Mouse (Mus musculus) cerebellum, adult 2 months (tissue): ENCODE results near the gene Ttc30a1. TPM values are rescaled to one million over a fixed set of nuclear protein-coding genes. Genes with fewer than 3 reads are reported as not detected.
A peak's percentile ranks its signal among the peaks of the same experiment; 100 is the strongest.
"Not testable (repeated sequence)": the region's sequence is repeated elsewhere in the genome, so short reads cannot be mapped to it uniquely, and the experiment has no call there.

ENCODE experiments used
- DNase-seq, 2 experiments: peaks; one replicate each; pipeline ENCODE4 v3.0.0; 2021
- H3K27ac ChIP-seq: fragments of 200-500 bp; 2 replicates; pipeline ENCODE4 v1.5.1; 2012; ENCODE audit warnings: low read length, control low read depth, inconsistent platforms; ENCODE audit not compliant: insufficient read depth
- H3K27me3 ChIP-seq: fragments of 200-500 bp; 2 replicates; pipeline ENCODE4 v1.6.1; 2012; ENCODE audit warnings: inconsistent platforms, mild to moderate bottlenecking, low read length, moderate library complexity; ENCODE audit not compliant: control insufficient read depth, insufficient read depth
- H3K4me1 ChIP-seq: fragments of 200-500 bp; 2 replicates; pipeline ENCODE4 v1.6.1; 2011; ENCODE audit warnings: low read length; ENCODE audit not compliant: control insufficient read depth, insufficient read depth
- H3K4me3 ChIP-seq: fragments of 200-500 bp; replicated peaks from 2 replicates; pipeline ENCODE3; 2011; ENCODE audit warnings: mild to moderate bottlenecking, low read depth, low read length, control low read depth; ENCODE audit not compliant: insufficient read depth
- CTCF ChIP-seq: fragments of 200-500 bp; IDR thresholded peaks from 2 replicates; pipeline ENCODE4 v1.5.1; 2011; ENCODE audit warnings: low read depth, mild to moderate bottlenecking, control low read depth, low read length, moderate library complexity, borderline replicate concordance; ENCODE audit not compliant: insufficient read depth
- POLR2A ChIP-seq: fragments of 200-500 bp; IDR thresholded peaks from 2 replicates; pipeline ENCODE4 v1.6.1; 2011; ENCODE audit warnings: low read length, control low read depth, borderline replicate concordance; ENCODE audit not compliant: insufficient read depth
- WGBS: fragments of 180-500 bp; shearing (Covaris S2); methylation state at CpG from one replicate; pipeline ENCODE4 v1.1.7; 2018; 5-methylcytosine and 5-hydroxymethylcytosine counted together
- polyA plus RNA-seq: library from polyadenylated mRNA; depleted of rRNA; stranded (reverse); fragments of >200 nt; gene quantifications from 2 replicates; pipeline ENCODE4 v1.2.3, GENCODE M21; 2012; rRNA removed

The Ttc30a1 gene
- 3.3 and 4.1 TPM in 2 replicates for polyA plus RNA-seq

- WGBS: 2% methylated on average over 34 of the region's 34 CpGs
- H3K27ac ChIP-seq: not testable (repeated sequence)
Observed at GRCm38 (mm10) chr2:75981440-75982081, at the start of gene Ttc30a1. Gene Ttc30a1 (minus strand): TSS chr2:75981967.

GRCm38 (mm10) chr2:76030080-76030479 is 48.3 kb upstream of the Ttc30a1 start:
- no peak for TF ChIP-seq CTCF
- no peak for TF ChIP-seq POLR2A
- Histone ChIP-seq H3K4me1 (no peaks in the 10 kb centered on the region), H3K4me3 (peak overlapping the region; percentile 35), H3K27ac (no peak overlapping the region), H3K27me3 (no peaks in the 10 kb centered on the region)
- peak; percentile 59 to 66 for DNase-seq
- WGBS: 6% methylated on average over 8 of the region's 8 CpGs

More at GRCm38 (mm10) chr2:75981440-75982081, at the start of gene Ttc30a1:
- H3K27me3 ChIP-seq, H3K4me1 ChIP-seq: not testable (repeated sequence)
- H3K4me3 ChIP-seq: peak within 1 kb of the TSS; percentile 47
- DNase-seq: peak; percentile 81 to 82
- 0 out of 2 replicates have a peak, but pooled peaks have one; percentile 27 for TF ChIP-seq POLR2A

DNA sequence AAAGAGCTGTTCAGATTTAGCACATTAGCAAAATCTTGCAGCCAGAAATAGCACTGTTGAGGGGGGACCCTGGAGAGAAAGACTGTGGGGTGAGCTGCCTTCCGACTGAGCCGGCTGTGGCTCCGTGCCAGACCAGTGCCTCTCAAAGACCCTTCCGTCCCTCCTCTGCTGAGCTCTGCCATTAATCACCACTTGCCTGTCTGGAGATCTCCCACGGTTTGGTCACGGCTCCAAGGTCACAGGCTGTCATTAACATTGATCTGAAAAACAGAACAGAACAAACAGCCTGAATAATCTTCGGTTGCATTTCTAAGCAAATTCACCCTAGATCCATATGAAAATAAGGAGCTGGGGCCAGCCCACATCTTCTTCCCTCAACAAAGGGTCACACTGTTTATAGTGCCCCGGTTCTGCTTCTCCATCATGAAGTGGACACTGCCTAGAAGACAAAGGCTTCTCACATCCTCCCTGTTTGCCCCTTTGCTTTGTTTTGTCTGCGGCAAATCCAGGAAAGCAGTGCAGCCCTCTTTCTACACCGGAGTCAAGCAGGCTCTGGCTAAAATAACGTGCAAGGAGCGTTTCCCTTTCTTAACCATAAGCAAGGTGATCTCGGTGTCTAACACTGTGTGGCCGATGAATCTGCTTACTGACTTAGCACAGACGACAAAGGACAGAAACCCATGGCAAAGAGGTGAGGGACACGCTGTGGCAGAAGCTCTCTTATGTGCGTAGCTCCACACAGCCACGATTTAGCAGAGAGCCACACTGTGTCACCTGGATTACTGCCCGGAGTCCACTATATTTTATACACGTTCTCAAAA is 47.5 kb upstream of the Ttc30a1 start:
- peak; percentile 48 to 56 for DNase-seq
- no peaks in the 10 kb centered on the region for H3K27me3 ChIP-seq
- TF ChIP-seq CTCF (no peak), POLR2A (no peak)
- no peak overlapping the region for H3K27ac ChIP-seq
- 8% methylated on average over 20 of the region's 20 CpGs for WGBS
- no peaks in the 10 kb centered on the region for H3K4me1 ChIP-seq
- peak overlapping the region; percentile 40 for H3K4me3 ChIP-seq

GRCm38 (mm10) chr2:76016890-76017289 is 35.1 kb upstream of the Ttc30a1 start:
- WGBS: 15% methylated on average over 7 of the region's 7 CpGs
- no peak overlapping the region for H3K27ac ChIP-seq
- no peak overlapping the region for H3K4me3 ChIP-seq
- H3K4me1 ChIP-seq: no peaks in the 10 kb centered on the region
- H3K27me3 ChIP-seq: no peaks in the 10 kb centered on the region
- DNase-seq: no peak
- no peak for TF ChIP-seq POLR2A
- TF ChIP-seq CTCF: no peak

GRCm38 (mm10) chr2:76016136-76016535 is 34.4 kb upstream of the Ttc30a1 start:
- TF ChIP-seq POLR2A: no peak
- no peak for TF ChIP-seq CTCF
- Histone ChIP-seq H3K27me3 (no peaks in the 10 kb centered on the region), H3K4me3 (no peak overlapping the region), H3K27ac (no peak overlapping the region), H3K4me1 (no peaks in the 10 kb centered on the region)
- DNase-seq: no peak
- 87% methylated on average over 8 of the region's 8 CpGs for WGBS

- Histone ChIP-seq H3K27ac (no peak overlapping the region), H3K27me3 (no peaks in the 10 kb centered on the region), H3K4me3 (no peak overlapping the region), H3K4me1 (no peaks in the 10 kb centered on the region)
- no peak for DNase-seq
- WGBS: 89% methylated on average over 7 of the region's 7 CpGs
- no peak for TF ChIP-seq CTCF
- no peak for TF ChIP-seq POLR2A
Observed at GRCm38 (mm10) chr2:76015460-76015859, 33.7 kb upstream of the Ttc30a1 start.

DNA sequence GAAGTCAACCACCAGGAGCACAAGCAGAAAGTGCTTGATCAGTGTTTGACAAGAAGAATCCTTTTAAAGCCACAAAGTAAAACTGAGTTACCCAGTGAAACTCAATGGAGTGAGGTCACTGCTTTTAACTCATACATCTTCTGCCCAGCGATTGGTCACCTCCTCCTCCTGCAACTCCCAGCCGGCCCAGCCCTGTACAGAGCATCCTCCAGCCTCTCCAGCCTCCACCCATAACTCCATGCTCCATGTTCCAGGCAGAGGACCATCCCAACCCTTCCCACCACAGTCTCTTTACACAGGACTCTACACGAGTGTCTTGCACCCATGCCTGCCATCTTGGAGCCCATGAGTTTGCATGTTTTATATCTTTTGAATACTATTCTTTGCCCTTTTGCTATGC is 32.9 kb upstream of the Ttc30a1 start:
- 96% methylated on average over 3 of the region's 3 CpGs for WGBS
- H3K27ac ChIP-seq: no peak overlapping the region
- no peaks in the 10 kb centered on the region for H3K27me3 ChIP-seq
- DNase-seq: no peak
- no peak overlapping the region for H3K4me3 ChIP-seq
- no peak for TF ChIP-seq CTCF
- TF ChIP-seq POLR2A: no peak
- no peaks in the 10 kb centered on the region for H3K4me1 ChIP-seq

DNA sequence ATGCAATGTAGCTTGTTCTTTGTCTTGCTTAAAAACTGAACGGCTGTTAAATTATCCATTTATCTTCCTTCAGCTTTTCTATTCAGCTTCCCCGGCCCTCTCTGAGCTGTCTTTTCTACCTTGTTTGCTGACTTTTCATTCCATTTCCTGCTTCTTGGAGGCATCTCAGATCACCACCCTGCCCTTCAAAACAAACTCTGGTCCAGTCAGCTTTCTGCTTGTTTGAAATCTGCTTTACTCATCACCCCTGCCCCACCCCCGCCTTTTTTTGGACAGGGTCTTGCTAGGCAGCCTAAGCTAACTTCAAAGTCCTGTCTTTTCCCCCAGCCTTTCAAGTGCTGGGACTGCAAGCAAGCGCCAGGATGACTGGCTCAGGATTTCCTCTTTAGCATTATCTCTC is 24.4 kb upstream of the Ttc30a1 start:
- Histone ChIP-seq H3K27ac (no peak overlapping the region), H3K27me3 (no peaks in the 10 kb centered on the region), H3K4me1 (no peaks in the 10 kb centered on the region; the same call in 1 of the 2 replicates), H3K4me3 (no peak overlapping the region)
- DNase-seq: no peak
- 64% methylated on average over 4 of the region's 4 CpGs for WGBS
- TF ChIP-seq CTCF (no peak), POLR2A (no peak)
